ENCODE assay signal across 8 mouse cellular contexts in the genomic region with DNA sequence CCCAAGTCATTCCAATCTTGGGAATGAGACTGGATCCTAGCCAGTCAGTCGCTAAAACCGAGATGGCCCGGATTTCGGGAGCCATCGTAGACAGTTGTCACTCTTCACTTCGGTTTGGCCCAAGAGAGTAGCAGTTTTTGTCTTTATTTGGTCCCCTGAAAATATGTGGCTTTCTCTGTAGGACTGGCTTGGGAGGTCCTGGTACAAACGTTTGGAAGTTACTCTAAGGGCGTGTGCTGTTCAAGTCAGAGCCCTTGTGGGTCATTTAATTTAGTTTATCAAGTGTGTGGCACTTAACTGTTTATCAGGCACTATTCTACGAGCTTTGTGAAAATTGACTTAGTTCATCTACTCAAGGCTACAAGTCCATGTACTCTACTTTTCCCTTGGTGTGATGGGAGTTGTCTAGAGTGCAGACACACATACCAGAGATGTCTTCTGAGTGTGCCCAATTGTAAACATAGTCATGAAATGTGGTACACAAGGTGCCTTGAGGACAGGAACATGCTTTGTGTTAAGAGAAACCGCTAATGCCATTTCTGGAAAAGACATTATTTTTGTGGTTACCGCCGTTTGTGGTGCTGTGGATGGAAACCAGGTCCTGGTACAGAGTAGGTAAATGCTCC. TPM values are rescaled to one million over a fixed set of nuclear protein-coding genes. Genes with fewer than 3 reads are reported as not detected.
DNase-seq lines count a peak whose midpoint lies in the region; ATAC-seq and TF ChIP-seq lines count a peak whose summit lies in the region.

No protein-coding gene starts in this region.

- peak overlapping the region; percentile 56 for H3K4me2 ChIP-seq in embryonic facial prominence, embryonic 15.5 days (replicated peaks)
- H3K4me2 ChIP-seq in neural tube, embryonic 14.5 days (ENCODE audit: low read depth, low read length) = peak overlapping the region; percentile 41

- peak overlapping the region; percentile 61 for H3K4me3 ChIP-seq in left cerebral cortex, adult 2 months
- H3K4me3 ChIP-seq in embryonic facial prominence, embryonic 15.5 days (replicated peaks) = peak overlapping the region; percentile 55
- peak overlapping the region; percentile 61 for H3K4me3 ChIP-seq in limb, embryonic 10.5 days
- H3K4me3 ChIP-seq in neural tube, embryonic 14.5 days (ENCODE audit: low read depth, low read length) = peak overlapping the region; percentile 53

- H3K27ac ChIP-seq in left cerebral cortex, adult 2 months = peak overlapping the region; percentile 64; the same call in 1 of the 2 replicates
- no peak overlapping the region for H3K27ac ChIP-seq in embryonic facial prominence, embryonic 15.5 days (replicated peaks)
- no peak overlapping the region for H3K27ac ChIP-seq in limb, embryonic 10.5 days
- no peak overlapping the region for H3K27ac ChIP-seq in neural tube, embryonic 14.5 days (ENCODE audit: low read depth, low read length)

- H3K9me3 ChIP-seq in embryonic facial prominence, embryonic 15.5 days (replicated peaks) = no peaks in the 10 kb centered on the region
- H3K9me3 ChIP-seq in limb, embryonic 10.5 days (replicated peaks) = no peaks in the 10 kb centered on the region
- H3K9me3 ChIP-seq in neural tube, embryonic 14.5 days (ENCODE audit: control insufficient read depth, low read length) = no peaks in the 10 kb centered on the region

- WGBS in embryonic facial prominence, embryonic 15.5 days = 53% methylated on average over 12 of the region's 12 CpGs
- WGBS in limb, embryonic 10.5 days = 57% methylated on average over 12 of the region's 12 CpGs
- WGBS in neural tube, embryonic 14.5 days = 56% methylated on average over 12 of the region's 12 CpGs

- no peak overlapping the region for H3K9ac ChIP-seq in embryonic facial prominence, embryonic 15.5 days
- H3K9ac ChIP-seq in neural tube, embryonic 14.5 days (replicated peaks; ENCODE audit: low read depth, low read length) = peak overlapping the region; percentile 59; the same call in 1 of the 2 replicates

- no peak for DNase-seq in left cerebral cortex, adult 2 months (ENCODE audit: extremely low spot score in 1 of 2, low spot score in 2 of 2)
- no peak for DNase-seq in left cerebral cortex, postnatal 4 days
- DNase-seq in limb, embryonic 10.5 days (ENCODE audit: low spot score) = no peak
- no peak for DNase-seq in frontal cortex, postnatal 36 days (ENCODE audit: low spot score in 2 of 2)
- no peak for DNase-seq in thymus, postnatal 36 days
- no peak for DNase-seq in gastrocnemius, postnatal 25 days

- H3K4me1 ChIP-seq in embryonic facial prominence, embryonic 15.5 days = no peaks in the 10 kb centered on the region
- H3K4me1 ChIP-seq in limb, embryonic 10.5 days = no peaks in the 10 kb centered on the region
- no peaks in the 10 kb centered on the region for H3K4me1 ChIP-seq in neural tube, embryonic 14.5 days (ENCODE audit: control insufficient read depth, insufficient read depth, low read length)

- no peak for TF ChIP-seq CTCF in left cerebral cortex, adult 2 months (IDR thresholded peaks at IDR 0.05)

- H3K36me3 ChIP-seq in embryonic facial prominence, embryonic 15.5 days = no peaks in the 10 kb centered on the region
- no peaks in the 10 kb centered on the region for H3K36me3 ChIP-seq in limb, embryonic 10.5 days
- no peaks in the 10 kb centered on the region for H3K36me3 ChIP-seq in neural tube, embryonic 14.5 days (ENCODE audit: control insufficient read depth, insufficient read depth, low read length)

- no peak for ATAC-seq in embryonic facial prominence, embryonic 15.5 days (ENCODE audit: insufficient number of reproducible peaks, low FRiP score, low TSS enrichment, low read depth)
- no peak for ATAC-seq in neural tube, embryonic 14.5 days (ENCODE audit: low read depth)

- no peaks in the 10 kb centered on the region for H3K27me3 ChIP-seq in embryonic facial prominence, embryonic 15.5 days
- H3K27me3 ChIP-seq in limb, embryonic 10.5 days (ENCODE audit: low read depth, poor library complexity, severe bottlenecking) = peaks cover 13% of the 10 kb centered on the region
- H3K27me3 ChIP-seq in neural tube, embryonic 14.5 days (ENCODE audit: control insufficient read depth, insufficient read depth, low read length) = no peaks in the 10 kb centered on the region

- intact Hi-C loops in left cerebral cortex, adult 2 months (cut with DNase I) = no loop called here
- intact Hi-C loops in left cerebral cortex, postnatal 4 days (cut with DNase I) = no loop called here

RNA-seq across cellular contexts. Expression of gene Xk, which starts 0.9 kb away (rescaled TPM):
- total RNA-seq in left cerebral cortex, adult 2 months (2021) = 10 to 100 TPM; 15.2 to 16.6 TPM
- total RNA-seq in left cerebral cortex, postnatal 4 days (2021) = 10 to 100 TPM; 12.0 to 13.2 TPM
- 1.1 and 2.0 TPM in 2 replicates for polyA plus RNA-seq in embryonic facial prominence, embryonic 15.5 days (2015; fragmentation: Nextera tagmentation; extraction: Ambion mirVana)
- polyA plus RNA-seq in limb, embryonic 10.5 days (2016; fragmentation: Nextera tagmentation; extraction: Ambion mirVana) = 1.7 and 1.9 TPM in 2 replicates
- polyA plus RNA-seq in neural tube, embryonic 14.5 days (2014; fragmentation: Nextera tagmentation; extraction: Ambion mirVana) = 7.3 TPM in 2 replicates
- total RNA-seq in gastrocnemius, postnatal 25 days (2021) = 1 to 10 TPM; 3.8 TPM

RNA-seq across cellular contexts. Expression of gene H2al1m, which starts 10.1 kb away (rescaled TPM):
- not detected for total RNA-seq in left cerebral cortex, adult 2 months (2021)
- 1 to 10 TPM in 1 of 2 experiments, not detected in 1; 1.2 TPM for total RNA-seq in left cerebral cortex, postnatal 4 days (2021)
- polyA plus RNA-seq in embryonic facial prominence, embryonic 15.5 days (2015; fragmentation: Nextera tagmentation; extraction: Ambion mirVana) = not detected in 2 replicates
- polyA plus RNA-seq in limb, embryonic 10.5 days (2016; fragmentation: Nextera tagmentation; extraction: Ambion mirVana) = not detected in 2 replicates
- not detected in 2 replicates for polyA plus RNA-seq in neural tube, embryonic 14.5 days (2014; fragmentation: Nextera tagmentation; extraction: Ambion mirVana)
- not detected for total RNA-seq in gastrocnemius, postnatal 25 days (2021)

RNA-seq across cellular contexts. Expression of gene Gm14862, which starts 16.8 kb away (rescaled TPM):
- total RNA-seq in left cerebral cortex, adult 2 months (2021) = not detected
- total RNA-seq in left cerebral cortex, postnatal 4 days (2021) = not detected
- not detected in 2 replicates for polyA plus RNA-seq in embryonic facial prominence, embryonic 15.5 days (2015; fragmentation: Nextera tagmentation; extraction: Ambion mirVana)
- polyA plus RNA-seq in limb, embryonic 10.5 days (2016; fragmentation: Nextera tagmentation; extraction: Ambion mirVana) = not detected in 2 replicates
- 0.39 TPM in 1 of 2 replicates, not detected in the other for polyA plus RNA-seq in neural tube, embryonic 14.5 days (2014; fragmentation: Nextera tagmentation; extraction: Ambion mirVana)
- total RNA-seq in gastrocnemius, postnatal 25 days (2021) = not detected
